Mouse (Mus musculus): ENCODE data around the gene Atg2b. TPM values are rescaled to one million over a fixed set of nuclear protein-coding genes. Genes with fewer than 3 reads are reported as not detected.

The Atg2b gene
- total RNA-seq, 2 experiments from 2014 or later: 18.9 to 19.1 TPM

- H3K4me3 ChIP-seq: no peak overlapping the region
- DNase-seq: no peak
- peak overlapping the region; percentile 62; the same call in 1 of the 2 replicates for H3K27ac ChIP-seq
- TF ChIP-seq CTCF (IDR thresholded peaks at IDR 0.05): no peak
- intact Hi-C loops (cut with DNase I): no loop called here
Measured at GRCm38 (mm10) chr12:105580490-105580889, 104.5 kb downstream of the Atg2b start.

- no peak overlapping the region for H3K27ac ChIP-seq
- intact Hi-C loops (cut with DNase I): no loop called here
- TF ChIP-seq CTCF (IDR thresholded peaks at IDR 0.05): no peak
- H3K4me3 ChIP-seq: no peak overlapping the region
- DNase-seq: no peak
Measured at GRCm38 (mm10) chr12:105574356-105574755, 110.7 kb downstream of the Atg2b start.

- TF ChIP-seq CTCF (IDR thresholded peaks at IDR 0.05): no peak
- intact Hi-C loops (cut with DNase I): no loop called here
- Histone ChIP-seq H3K27ac (no peak overlapping the region), H3K4me3 (no peak overlapping the region)
- DNase-seq: no peak
Measured at GRCm38 (mm10) chr12:105572622-105573021, 112.4 kb downstream of the Atg2b start.

GRCm38 (mm10) chr12:105571867-105572266 is 113.1 kb downstream of the Atg2b start:
- DNase-seq: no peak
- Histone ChIP-seq H3K4me3 (no peak overlapping the region), H3K27ac (no peak overlapping the region)
- TF ChIP-seq CTCF (IDR thresholded peaks at IDR 0.05): no peak
- intact Hi-C loops (cut with DNase I): no loop called here

Other genes starting within 250 kb of the Atg2b start
- gene D430019H16Rik, start 231.4 kb downstream of the Atg2b start, total RNA-seq (2021): under 1 TPM; 0.22 to 0.26 TPM
- under 1 TPM; 0.39 to 0.82 TPM for gene Bdkrb2, start 122.0 kb downstream of the Atg2b start, total RNA-seq (2021)
- under 1 TPM in 1 of 2 experiments, not detected in 1; 0.28 TPM for gene Bdkrb1, start 82.1 kb downstream of the Atg2b start, total RNA-seq (2021)
- gene Gskip, start 382 bp downstream of the Atg2b start, total RNA-seq (2021): 1 to 10 TPM; 4.7 to 6.7 TPM
- gene Ak7, start 20.8 kb upstream of the Atg2b start, total RNA-seq (2021): not detected
- gene Papola, start 99.5 kb upstream of the Atg2b start, total RNA-seq (2021): 10 to 100 TPM; 70.0 to 88.1 TPM

All from gastrocnemius, adult 2 months (tissue).